Mouse (Mus musculus) right cerebral cortex, postnatal 10 days (tissue): ENCODE data around the gene Gm648.
A peak's percentile ranks its signal among the peaks of the same experiment; 100 is the strongest.
"Not testable (repeated sequence)": the region's sequence is repeated elsewhere in the genome, so short reads cannot be mapped to it uniquely, and the experiment has no call there.

Source experiments
- DNase-seq, 2 experiments: peaks; one replicate each; pipeline ENCODE4 v3.0.0; 2021; ENCODE audit warnings: low spot score in 2 of 2

Gm648 gene

DNA sequence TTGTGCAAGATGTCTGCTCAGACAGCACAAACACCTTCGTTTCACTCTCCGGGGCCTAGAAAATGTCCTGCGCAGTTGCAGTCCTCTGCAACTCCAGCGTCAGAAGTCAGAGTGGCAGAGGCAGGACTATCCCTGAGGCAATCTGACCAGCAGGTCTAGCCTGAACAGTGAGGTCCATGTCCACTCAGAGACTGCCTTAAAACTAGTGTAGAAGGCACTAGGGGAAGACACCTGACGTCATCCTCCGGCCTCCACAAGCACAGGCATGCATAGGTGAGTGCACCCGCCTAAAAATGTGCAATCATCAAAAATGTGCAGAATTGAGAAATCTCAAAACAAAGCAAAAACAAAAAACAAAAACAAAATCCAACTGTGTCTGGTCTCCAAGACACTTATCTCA lies at the start of gene Gm648:
Gene Gm648, minus strand, starts transcription at position 101 of the 400 bp plus-strand sequence.
- DNase-seq = no peak

DNA sequence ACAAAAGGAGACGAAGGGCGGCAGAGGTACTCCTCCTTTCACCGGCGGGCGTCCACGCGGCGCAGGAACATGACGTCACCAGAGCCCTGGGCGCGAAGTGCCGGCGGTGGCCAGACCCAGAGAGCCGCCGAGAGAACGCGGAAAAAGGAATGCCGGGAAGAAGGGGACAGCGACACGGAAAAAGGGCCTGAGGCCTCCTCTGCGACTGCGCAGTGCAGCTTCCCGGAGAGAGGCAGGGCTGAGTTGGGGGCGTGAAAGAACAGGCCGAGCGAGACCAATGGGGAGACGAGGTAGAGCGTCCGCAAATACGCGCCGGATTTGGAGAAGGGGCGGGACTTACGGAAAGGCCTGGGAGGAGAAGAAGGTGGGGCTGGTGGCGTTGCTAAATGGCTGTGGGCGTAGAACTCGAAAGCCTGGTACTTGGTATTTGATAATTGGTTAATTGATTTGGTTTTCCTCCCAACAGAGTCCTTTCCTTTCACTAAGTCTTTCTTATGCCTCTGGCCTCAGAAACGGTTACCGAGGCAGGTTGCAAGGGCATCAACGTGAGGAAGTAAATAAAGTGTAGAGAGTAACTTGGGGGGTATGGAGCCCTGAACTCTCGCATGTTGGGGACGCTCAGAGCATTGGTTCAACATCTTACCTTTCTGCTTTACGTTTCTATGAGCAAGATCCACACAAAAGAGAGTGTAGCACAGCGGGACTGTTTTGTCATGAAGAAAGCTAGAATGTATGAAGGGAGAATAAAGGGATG lies 48.7 kb upstream of the Gm648 start, which contains the start of gene Mmgt1:
Gene Mmgt1, minus strand, starts transcription at position 183 of the 754 bp plus-strand sequence.
- peak; percentile 95 to 96 for DNase-seq

DNA sequence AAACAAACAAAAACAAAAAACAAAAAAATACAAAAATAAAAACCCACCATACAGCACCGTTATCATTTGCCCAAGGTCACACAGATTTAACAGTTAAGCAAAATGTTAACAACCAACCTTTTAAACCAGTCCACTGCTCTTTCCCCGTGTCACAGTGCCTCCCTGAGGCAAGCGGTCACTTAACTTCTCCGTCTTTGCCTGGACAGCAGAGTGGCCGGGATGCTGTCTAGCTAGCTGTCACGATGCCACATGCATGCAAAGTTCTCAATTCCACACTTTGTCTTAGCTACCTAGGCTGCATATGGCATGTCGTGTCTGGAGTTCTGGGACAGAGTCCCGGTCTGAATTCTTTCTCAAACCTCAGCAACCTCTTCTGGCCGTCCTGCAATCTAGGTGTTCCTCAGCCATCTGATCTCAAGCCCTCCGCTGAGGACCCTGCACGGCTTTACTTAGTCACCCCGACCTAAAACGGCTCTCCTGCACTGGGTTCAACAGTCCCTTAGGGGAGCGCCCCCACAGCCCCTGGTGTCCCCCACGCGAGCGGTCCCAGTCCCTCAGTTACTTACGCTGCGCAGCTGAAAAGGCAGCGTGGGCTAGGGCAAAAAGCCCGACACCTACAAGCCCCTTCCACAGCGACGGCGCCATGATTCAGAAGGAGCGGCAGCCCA lies 47.9 kb upstream of the Gm648 start:
- DNase-seq = peak; percentile 23 to 31

DNA sequence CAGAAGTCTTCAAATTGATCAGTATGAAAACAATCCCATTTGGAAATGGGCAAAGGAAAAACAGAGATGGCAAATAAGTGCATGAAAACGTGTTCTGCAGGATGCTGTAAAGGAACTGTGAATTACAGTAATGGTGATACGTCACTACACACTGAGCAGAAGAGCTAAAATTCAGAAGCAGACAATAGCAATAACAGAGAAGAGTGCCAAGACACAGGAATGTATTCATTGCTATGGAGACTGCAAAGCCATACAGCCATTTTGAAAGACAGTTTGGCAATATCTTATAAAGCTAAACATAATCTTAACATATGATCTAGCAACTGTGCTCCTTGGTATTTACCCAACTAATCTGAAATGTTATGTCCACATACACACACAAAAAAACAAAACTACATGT lies 28.8 kb upstream of the Gm648 start:
- DNase-seq = no peak

DNA sequence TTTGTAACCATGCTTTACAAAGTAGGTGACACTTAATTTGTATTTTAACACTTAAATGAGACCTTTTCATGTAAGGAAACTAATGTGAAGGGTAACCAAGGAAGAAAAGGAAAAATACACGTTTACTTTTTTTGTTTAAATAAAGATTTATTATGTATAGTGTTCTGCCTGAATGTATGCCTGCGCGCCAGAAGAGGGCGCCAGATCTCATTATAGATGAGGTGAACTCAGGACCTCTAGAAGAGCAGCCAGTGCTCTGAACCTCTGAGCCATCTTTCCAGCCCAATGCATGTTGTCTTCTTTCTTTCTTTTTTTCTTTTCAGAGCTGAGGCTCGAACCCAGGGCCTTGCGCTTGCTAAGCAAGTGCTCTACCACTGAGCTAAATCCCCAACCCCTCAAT lies 23.1 kb upstream of the Gm648 start:
- no peak for DNase-seq

DNA sequence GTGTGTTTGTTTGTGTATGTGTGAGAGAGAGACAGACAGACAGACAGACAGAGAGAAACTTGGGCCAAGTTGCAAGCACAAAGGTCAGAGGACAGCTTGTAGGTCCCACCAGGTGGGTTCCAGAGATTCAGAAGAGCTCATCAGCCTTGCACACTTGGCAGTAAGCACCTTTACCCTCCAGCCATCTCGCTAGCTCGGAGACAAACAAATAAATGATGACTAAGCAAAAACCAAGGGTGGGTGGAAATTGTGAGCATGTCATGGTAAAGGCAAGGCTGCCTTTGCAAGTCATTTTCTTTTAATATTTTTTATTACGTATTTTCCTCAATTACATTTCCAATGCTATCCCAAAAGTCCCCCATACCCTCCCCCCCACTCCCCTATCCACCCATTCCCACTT lies 4.2 kb upstream of the Gm648 start:
- DNase-seq = no peak

DNA sequence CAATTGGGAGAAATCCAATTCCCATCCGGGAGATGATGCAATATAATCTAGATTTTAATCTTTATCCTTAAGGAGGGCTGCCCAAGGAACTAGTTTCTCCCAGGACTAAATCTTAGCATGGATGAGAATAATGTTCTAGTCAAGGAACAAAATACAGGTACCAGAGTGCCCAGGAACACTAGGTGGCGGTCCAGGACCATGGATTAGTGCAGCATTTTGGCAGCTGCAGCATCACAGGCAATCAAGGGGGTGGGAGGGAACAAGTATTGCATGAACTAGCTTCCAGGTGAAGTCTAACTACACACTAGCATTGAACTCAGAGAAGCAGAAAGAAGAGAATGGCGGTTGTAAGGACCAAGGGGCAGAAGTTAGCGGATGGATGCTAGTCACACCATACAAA lies 12.2 kb downstream of the Gm648 start:
- peak; percentile 33 to 67 for DNase-seq

DNA sequence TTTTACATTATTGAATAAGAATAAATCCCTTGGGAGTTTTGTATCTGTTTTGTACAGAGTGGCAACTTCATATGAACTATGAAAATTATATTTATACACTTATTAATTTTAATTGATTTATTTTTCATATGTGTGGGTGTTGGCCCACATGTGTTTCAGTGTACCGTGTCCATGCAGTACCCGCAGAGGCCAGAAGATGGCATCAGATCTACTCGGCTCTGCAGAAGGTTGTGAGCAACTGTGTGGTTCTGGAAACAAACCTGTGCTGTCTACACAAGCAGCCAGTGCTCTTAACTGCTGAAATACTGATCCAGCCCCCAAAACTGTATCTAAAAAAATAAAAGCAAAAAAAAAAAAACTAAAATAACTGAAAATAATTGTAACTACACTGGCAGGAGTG lies 18.1 kb downstream of the Gm648 start:
- DNase-seq = peak; percentile 56 to 67

DNA sequence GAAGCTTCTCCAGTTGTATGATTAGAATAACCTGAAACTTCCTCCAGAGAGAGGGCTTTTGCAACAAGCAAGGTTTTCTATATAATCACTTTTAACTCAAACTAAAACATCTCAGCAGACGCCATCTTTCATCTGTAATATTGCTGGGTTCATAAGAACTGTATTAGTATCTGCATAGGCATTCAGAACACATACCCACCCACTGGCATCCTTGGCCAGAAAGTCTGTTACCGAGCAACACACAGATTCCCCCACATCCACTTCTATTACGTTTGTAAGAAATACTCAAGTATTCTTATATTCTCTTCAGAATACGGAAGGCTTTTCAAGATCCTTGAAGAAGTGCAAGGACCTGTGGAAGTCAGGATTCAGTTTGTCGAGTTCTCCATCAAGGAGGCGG lies 25.0 kb downstream of the Gm648 start, which contains the start of gene Gm10477:
Gene Gm10477, plus strand, starts transcription at position 301 of the 400 bp plus-strand sequence.
- DNase-seq = not testable (repeated sequence)

DNA sequence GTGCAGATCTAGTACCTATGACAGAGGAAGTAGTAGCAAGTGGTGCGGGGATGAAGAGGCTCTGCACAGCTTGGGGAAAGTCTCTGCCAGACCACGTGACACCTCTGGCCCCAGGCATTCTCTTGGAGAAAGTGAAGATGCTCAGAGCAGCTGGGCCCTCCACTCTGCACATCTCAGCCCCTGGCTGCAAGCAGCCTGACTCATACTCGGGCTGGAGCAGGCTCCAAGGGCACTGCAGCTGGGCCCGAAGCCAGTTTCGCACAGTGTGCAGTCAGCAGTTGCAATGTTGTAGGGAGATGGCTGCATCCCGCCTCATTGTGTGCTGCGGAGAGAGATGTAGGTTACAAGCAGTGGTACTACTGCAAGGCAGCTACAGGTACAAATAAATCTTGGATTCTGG lies 52.2 kb downstream of the Gm648 start:
- DNase-seq = no peak
